Mouse (Mus musculus) brain, embryonic 14.5 days (tissue): ENCODE data around the gene Napsa. TPM values are rescaled to one million over a fixed set of nuclear protein-coding genes. Genes with fewer than 3 reads are reported as not detected.

Source experiments
- DNase-seq: peaks from one replicate; pipeline ENCODE4 v3.0.0-alpha.2; 2011; ENCODE audit warnings: low read depth
- CTCF ChIP-seq: fragments of 200-500 bp; IDR thresholded peaks from 2 replicates; pipeline ENCODE4 v1.5.1; 2012; ENCODE audit warnings: inconsistent platforms, mild to moderate bottlenecking, moderate library complexity, borderline replicate concordance; ENCODE audit not compliant: insufficient read depth, insufficient read length; ENCODE audit errors: extremely low read depth
- POLR2A ChIP-seq: fragments of 200-500 bp; IDR thresholded peaks from 2 replicates; pipeline ENCODE4 v1.6.1; 2012; ENCODE audit warnings: mild to moderate bottlenecking, inconsistent platforms, borderline replicate concordance; ENCODE audit not compliant: poor library complexity, insufficient read depth, insufficient read length, severe bottlenecking; ENCODE audit errors: extremely low read depth
- polyA plus RNA-seq: library from polyadenylated mRNA; depleted of rRNA; stranded (reverse); fragments of >200 nt; gene quantifications from 2 replicates; pipeline ENCODE4 v1.2.3, GENCODE M21; 2012

The Napsa gene
- polyA plus RNA-seq, 1 experiment, result 0.42 TPM

GRCm38 (mm10) chr7:44604619-44605018 lies 32.4 kb downstream of the Napsa start:
- DNase-seq, result no peak
- TF ChIP-seq POLR2A, result no peak
- no peak for TF ChIP-seq CTCF

GRCm38 (mm10) chr7:44605436-44605835 lies 33.3 kb downstream of the Napsa start:
- no peak for DNase-seq
- no peak for TF ChIP-seq POLR2A
- no peak for TF ChIP-seq CTCF

GRCm38 (mm10) chr7:44606171-44606901 lies 34.2 kb downstream of the Napsa start:
- no peak for DNase-seq
- TF ChIP-seq POLR2A (no peak), CTCF (no peak)

GRCm38 (mm10) chr7:44612192-44612591 lies 40.0 kb downstream of the Napsa start:
- no peak for TF ChIP-seq CTCF
- TF ChIP-seq POLR2A, result no peak
- DNase-seq, result no peak

- TF ChIP-seq POLR2A (no peak), CTCF (no peak)
- no peak for DNase-seq
Observed at GRCm38 (mm10) chr7:44614041-44614688, 42.0 kb downstream of the Napsa start.

GRCm38 (mm10) chr7:44615309-44615708 lies 43.1 kb downstream of the Napsa start:
- DNase-seq, result no peak
- no peak for TF ChIP-seq CTCF
- TF ChIP-seq POLR2A, result no peak

GRCm38 (mm10) chr7:44615987-44616386 lies 43.8 kb downstream of the Napsa start:
- no peak for DNase-seq
- no peak for TF ChIP-seq CTCF

- DNase-seq, result no peak
- TF ChIP-seq POLR2A, result no peak
- 0 out of 2 replicates have a peak, but pooled peaks have one; percentile 15 for TF ChIP-seq CTCF
Observed at GRCm38 (mm10) chr7:44617059-44617458, 44.9 kb downstream of the Napsa start.

- no peak for DNase-seq
- TF ChIP-seq POLR2A (no peak), CTCF (no peak)
Observed at GRCm38 (mm10) chr7:44623714-44624542, 51.7 kb downstream of the Napsa start.

GRCm38 (mm10) chr7:44624543-44624826 lies 52.3 kb downstream of the Napsa start:
- DNase-seq, result no peak
- TF ChIP-seq POLR2A, result no peak
- TF ChIP-seq CTCF, result no peak

GRCm38 (mm10) chr7:44624828-44625227 lies 52.6 kb downstream of the Napsa start:
- no peak for DNase-seq
- TF ChIP-seq POLR2A (no peak), CTCF (no peak)

GRCm38 (mm10) chr7:44625241-44626067 lies 53.3 kb downstream of the Napsa start:
- no peak for DNase-seq
- TF ChIP-seq POLR2A, result no peak
- no peak for TF ChIP-seq CTCF

GRCm38 (mm10) chr7:44626068-44626385 lies 53.8 kb downstream of the Napsa start:
- TF ChIP-seq POLR2A, result no peak
- DNase-seq, result no peak
